Mouse (Mus musculus): ENCODE measurements around the gene Lrrfip1. TPM values are rescaled to one million over a fixed set of nuclear protein-coding genes. Genes with fewer than 3 reads are reported as not detected.
A peak's percentile ranks its signal among the peaks of the same experiment; 100 is the strongest.

Gene Lrrfip1
- polyA plus RNA-seq, 2 experiments, result 9.4 to 12.5 TPM

GRCm38 (mm10) chr1:91037213-91037612 lies 38.7 kb downstream of the Lrrfip1 start:
- no peak overlapping the region for H3K4me2 ChIP-seq (ENCODE audit: low read depth)
- H3K9me3 ChIP-seq (ENCODE audit: control insufficient read depth, low read length), result no peaks in the 10 kb centered on the region
- 41% methylated on average over 4 of the region's 4 CpGs for WGBS (ENCODE audit: insufficient replicate concordance)
- ATAC-seq (ENCODE audit: insufficient read depth) (no peak), DNase-seq (ENCODE audit: low read depth in 3 of 3, low spot score in 3 of 3) (no peak)
- H3K27me3 ChIP-seq (ENCODE audit: control insufficient read depth, insufficient read depth, low read length), result no peaks in the 10 kb centered on the region
- H3K4me3 ChIP-seq (ENCODE audit: insufficient read depth in 1 of 2, low read depth in 2 of 2, low read length in 2 of 2), result no peak overlapping the region
- peaks cover 0 to 11% of the 10 kb centered on the region in 2 experiments; a peak in 2 of 4 replicates for H3K4me1 ChIP-seq (replicated peaks; ENCODE audit: control insufficient read depth in 2 of 2, insufficient read depth in 2 of 2, low read length in 1 of 2)
- TF ChIP-seq CTCF (IDR thresholded peaks at IDR 0.05; ENCODE audit: low read depth), result no peak
- no peak for TF ChIP-seq EP300 (IDR thresholded peaks at IDR 0.05; ENCODE audit: low read depth)
- H3K27ac ChIP-seq, result no peak overlapping the region
- no peak overlapping the region for H3K9ac ChIP-seq (replicated peaks)
- H3K36me3 ChIP-seq (replicated peaks; ENCODE audit: control insufficient read depth, insufficient read depth, low read depth), result no peaks in the 10 kb centered on the region

- ATAC-seq (ENCODE audit: insufficient read depth) (no peak), DNase-seq (ENCODE audit: low read depth in 3 of 3, low spot score in 3 of 3) (no peak)
- no peaks in the 10 kb centered on the region for H3K36me3 ChIP-seq (replicated peaks; ENCODE audit: control insufficient read depth, insufficient read depth, low read depth)
- H3K4me1 ChIP-seq (replicated peaks; ENCODE audit: control insufficient read depth in 2 of 2, insufficient read depth in 2 of 2, low read length in 1 of 2), result peaks cover 0 to 6% of the 10 kb centered on the region in 2 experiments; a peak in 2 of 4 replicates
- H3K4me2 ChIP-seq (ENCODE audit: low read depth), result no peak overlapping the region
- H3K9me3 ChIP-seq (ENCODE audit: control insufficient read depth, low read length), result no peaks in the 10 kb centered on the region
- H3K27me3 ChIP-seq (ENCODE audit: control insufficient read depth, insufficient read depth, low read length), result no peaks in the 10 kb centered on the region
- TF ChIP-seq EP300 (IDR thresholded peaks at IDR 0.05; ENCODE audit: low read depth) (no peak), CTCF (IDR thresholded peaks at IDR 0.05; ENCODE audit: low read depth) (peak; percentile 72)
- no peak overlapping the region for H3K4me3 ChIP-seq (ENCODE audit: insufficient read depth in 1 of 2, low read depth in 2 of 2, low read length in 2 of 2)
- H3K9ac ChIP-seq (replicated peaks), result no peak overlapping the region
- H3K27ac ChIP-seq, result no peak overlapping the region
- WGBS (ENCODE audit: insufficient replicate concordance), result 46% methylated on average over 6 of the region's 6 CpGs
Measured at GRCm38 (mm10) chr1:91038010-91038409, 39.5 kb downstream of the Lrrfip1 start.

- H3K27ac ChIP-seq, result no peak overlapping the region
- ATAC-seq (ENCODE audit: insufficient read depth), result no peak
- TF ChIP-seq CTCF (IDR thresholded peaks at IDR 0.05; ENCODE audit: low read depth) (no peak), EP300 (IDR thresholded peaks at IDR 0.05; ENCODE audit: low read depth) (no peak)
Measured at GRCm38 (mm10) chr1:91038531-91038930, 40.0 kb downstream of the Lrrfip1 start.

GRCm38 (mm10) chr1:91041605-91042004 lies 43.1 kb downstream of the Lrrfip1 start:
- peaks cover 0 to 12% of the 10 kb centered on the region in 2 experiments; a peak in 3 of 4 replicates for H3K4me1 ChIP-seq (replicated peaks; ENCODE audit: control insufficient read depth in 2 of 2, insufficient read depth in 2 of 2, low read length in 1 of 2)
- DNase-seq (ENCODE audit: low read depth in 3 of 3, low spot score in 3 of 3) (peak in 1 of 3 experiments; percentile 32), ATAC-seq (ENCODE audit: insufficient read depth) (no peak)
- H3K4me2 ChIP-seq (ENCODE audit: low read depth), result no peak overlapping the region
- H3K36me3 ChIP-seq (replicated peaks; ENCODE audit: control insufficient read depth, insufficient read depth, low read depth), result no peaks in the 10 kb centered on the region
- H3K27me3 ChIP-seq (ENCODE audit: control insufficient read depth, insufficient read depth, low read length), result no peaks in the 10 kb centered on the region
- TF ChIP-seq CTCF (IDR thresholded peaks at IDR 0.05; ENCODE audit: low read depth), result no peak
- no peak for TF ChIP-seq EP300 (IDR thresholded peaks at IDR 0.05; ENCODE audit: low read depth)
- WGBS (ENCODE audit: insufficient replicate concordance), result 19% methylated on average over 5 of the region's 5 CpGs
- H3K27ac ChIP-seq, result no peak overlapping the region
- H3K4me3 ChIP-seq (ENCODE audit: insufficient read depth in 1 of 2, low read depth in 2 of 2, low read length in 2 of 2), result no peak overlapping the region
- no peaks in the 10 kb centered on the region for H3K9me3 ChIP-seq (ENCODE audit: control insufficient read depth, low read length)
- H3K9ac ChIP-seq (replicated peaks), result no peak overlapping the region

More at GRCm38 (mm10) chr1:91038531-91038930, 40.0 kb downstream of the Lrrfip1 start:
- no peak overlapping the region for H3K4me2 ChIP-seq (ENCODE audit: low read depth)
- no peak overlapping the region for H3K4me3 ChIP-seq (ENCODE audit: insufficient read depth in 1 of 2, low read depth in 2 of 2, low read length in 2 of 2)
- DNase-seq (ENCODE audit: low read depth in 3 of 3, low spot score in 3 of 3), result no peak
- peaks cover 0 to 5% of the 10 kb centered on the region in 2 experiments; a peak in 2 of 4 replicates for H3K4me1 ChIP-seq (replicated peaks; ENCODE audit: control insufficient read depth in 2 of 2, insufficient read depth in 2 of 2, low read length in 1 of 2)
- no peaks in the 10 kb centered on the region for H3K27me3 ChIP-seq (ENCODE audit: control insufficient read depth, insufficient read depth, low read length)
- H3K36me3 ChIP-seq (replicated peaks; ENCODE audit: control insufficient read depth, insufficient read depth, low read depth), result no peaks in the 10 kb centered on the region
- WGBS (ENCODE audit: insufficient replicate concordance), result 66% methylated on average over 6 of the region's 6 CpGs
- H3K9me3 ChIP-seq (ENCODE audit: control insufficient read depth, low read length), result no peaks in the 10 kb centered on the region
- no peak overlapping the region for H3K9ac ChIP-seq (replicated peaks)

GRCm38 (mm10) chr1:91043191-91043590 lies 44.7 kb downstream of the Lrrfip1 start:
- no peaks in the 10 kb centered on the region for H3K36me3 ChIP-seq (replicated peaks; ENCODE audit: control insufficient read depth, insufficient read depth, low read depth)
- H3K9me3 ChIP-seq (ENCODE audit: control insufficient read depth, low read length), result no peaks in the 10 kb centered on the region
- no peak overlapping the region for H3K4me3 ChIP-seq (ENCODE audit: insufficient read depth in 1 of 2, low read depth in 2 of 2, low read length in 2 of 2)
- ATAC-seq (ENCODE audit: insufficient read depth) (peak; percentile 37; the same call in 1 of the 2 replicates), DNase-seq (ENCODE audit: low read depth in 3 of 3, low spot score in 3 of 3) (no peak)
- WGBS (ENCODE audit: insufficient replicate concordance), result 46% methylated on average over 5 of the region's 5 CpGs
- H3K9ac ChIP-seq (replicated peaks), result no peak overlapping the region
- H3K27ac ChIP-seq, result no peak overlapping the region
- H3K4me2 ChIP-seq (ENCODE audit: low read depth), result no peak overlapping the region
- TF ChIP-seq CTCF (IDR thresholded peaks at IDR 0.05; ENCODE audit: low read depth) (no peak), EP300 (IDR thresholded peaks at IDR 0.05; ENCODE audit: low read depth) (no peak)
- peaks cover 0 to 12% of the 10 kb centered on the region in 2 experiments; a peak in 3 of 4 replicates for H3K4me1 ChIP-seq (replicated peaks; ENCODE audit: control insufficient read depth in 2 of 2, insufficient read depth in 2 of 2, low read length in 1 of 2)
- H3K27me3 ChIP-seq (ENCODE audit: control insufficient read depth, insufficient read depth, low read length), result no peaks in the 10 kb centered on the region

Data from liver, embryonic 14.5 days (tissue).